Mouse (Mus musculus) brain, embryonic 14.5 days (tissue): Measurements from ENCODE around the gene Casc3.

ENCODE experiments used
- CTCF ChIP-seq: fragments of 200-500 bp; IDR thresholded peaks from 2 replicates; pipeline ENCODE4 v1.5.1; 2012; ENCODE audit warnings: inconsistent platforms, mild to moderate bottlenecking, moderate library complexity, borderline replicate concordance; ENCODE audit not compliant: insufficient read depth, insufficient read length; ENCODE audit errors: extremely low read depth
- POLR2A ChIP-seq: fragments of 200-500 bp; IDR thresholded peaks from 2 replicates; pipeline ENCODE4 v1.6.1; 2012; ENCODE audit warnings: mild to moderate bottlenecking, inconsistent platforms, borderline replicate concordance; ENCODE audit not compliant: poor library complexity, insufficient read depth, insufficient read length, severe bottlenecking; ENCODE audit errors: extremely low read depth

- no peak for TF ChIP-seq CTCF
- no peak for TF ChIP-seq POLR2A
Observed at GRCm38 (mm10) chr11:98835725-98836124, 31.0 kb downstream of the Casc3 start.
